Mouse (Mus musculus): ENCODE results near the gene Ttc21a. TPM values are rescaled to one million over a fixed set of nuclear protein-coding genes. Genes with fewer than 3 reads are reported as not detected.

Gene Ttc21a
- 0.16 and 0.42 TPM in 2 replicates for polyA plus RNA-seq (2016; fragmentation: Nextera tagmentation; extraction: Ambion mirVana)

- 2% methylated on average over 40 of the region's 40 CpGs for WGBS
- Histone ChIP-seq H3K36me3 (peaks cover 10% of the 10 kb centered on the region), H3K4me1 (peaks cover 19% of the 10 kb centered on the region), H3K27ac (replicated peaks) (peak within 1 kb of the TSS; percentile 91), H3K9me3 (replicated peaks) (no peaks in the 10 kb centered on the region), H3K27me3 (ENCODE audit: low read depth, poor library complexity, severe bottlenecking) (no peaks in the 10 kb centered on the region), H3K4me3 (peak within 1 kb of the TSS; percentile 84)
- peak; percentile 95 for DNase-seq (ENCODE audit: low spot score)
These were observed at the start of gene Ttc21a, which contains the start of gene Gorasp1 for GRCm38 (mm10) chr9:119937005-119937773. Gene Ttc21a, plus strand, starts transcription at chr9:119937606. Gene Gorasp1, minus strand, starts transcription at chr9:119937565.

- WGBS = 21% methylated on average over 2 of the region's 2 CpGs
- no peaks in the 10 kb centered on the region for H3K9me3 ChIP-seq (replicated peaks)
- H3K27me3 ChIP-seq (ENCODE audit: low read depth, poor library complexity, severe bottlenecking) = peaks cover 30% of the 10 kb centered on the region
- peaks cover 22% of the 10 kb centered on the region for H3K4me1 ChIP-seq
- peak; percentile 65 for DNase-seq (ENCODE audit: low spot score)
- 0 out of 2 replicates have a peak overlapping the region, but pooled peaks have one; percentile 52 for H3K27ac ChIP-seq (replicated peaks)
- no peaks in the 10 kb centered on the region for H3K36me3 ChIP-seq
- no peak overlapping the region for H3K4me3 ChIP-seq
These were observed 48.6 kb upstream of the Ttc21a start for GRCm38 (mm10) chr9:119888843-119889246.

- Histone ChIP-seq H3K27ac (replicated peaks) (0 out of 2 replicates have a peak overlapping the region, but pooled peaks have one; percentile 52), H3K4me1 (peaks cover 28% of the 10 kb centered on the region), H3K4me3 (no peak overlapping the region), H3K27me3 (ENCODE audit: low read depth, poor library complexity, severe bottlenecking) (peaks cover 30% of the 10 kb centered on the region), H3K36me3 (no peaks in the 10 kb centered on the region), H3K9me3 (replicated peaks) (no peaks in the 10 kb centered on the region)
- WGBS = 73% methylated on average over 9 of the region's 9 CpGs
- no peak for DNase-seq (ENCODE audit: low spot score)
These were observed 48.0 kb upstream of the Ttc21a start for GRCm38 (mm10) chr9:119889446-119889845.

GRCm38 (mm10) chr9:119890692-119891091 is 46.7 kb upstream of the Ttc21a start:
- Histone ChIP-seq H3K27me3 (ENCODE audit: low read depth, poor library complexity, severe bottlenecking) (peaks cover 30% of the 10 kb centered on the region), H3K36me3 (no peaks in the 10 kb centered on the region), H3K9me3 (replicated peaks) (no peaks in the 10 kb centered on the region), H3K27ac (replicated peaks) (no peak overlapping the region), H3K4me1 (peaks cover 38% of the 10 kb centered on the region), H3K4me3 (no peak overlapping the region)
- WGBS = 48% methylated on average over 2 of the region's 2 CpGs
- peak; percentile 19 for DNase-seq (ENCODE audit: low spot score)

GRCm38 (mm10) chr9:119893881-119894280 is 43.5 kb upstream of the Ttc21a start:
- H3K36me3 ChIP-seq = no peaks in the 10 kb centered on the region
- peaks cover 35% of the 10 kb centered on the region for H3K4me1 ChIP-seq
- peak overlapping the region; percentile 99; the same call in 1 of the 2 replicates for H3K4me3 ChIP-seq
- H3K9me3 ChIP-seq (replicated peaks) = no peaks in the 10 kb centered on the region
- DNase-seq (ENCODE audit: low spot score) = no peak
- peaks cover 20% of the 10 kb centered on the region for H3K27me3 ChIP-seq (ENCODE audit: low read depth, poor library complexity, severe bottlenecking)
- 89% methylated on average over 5 of the region's 5 CpGs for WGBS
- no peak overlapping the region; the same call in 1 of the 2 replicates for H3K27ac ChIP-seq (replicated peaks)

- H3K27ac ChIP-seq (replicated peaks) = peak within 1 kb of the TSS; percentile 93
- H3K27me3 ChIP-seq (ENCODE audit: low read depth, poor library complexity, severe bottlenecking) = peaks cover 20% of the 10 kb centered on the region
- peak; percentile 99 for DNase-seq (ENCODE audit: low spot score)
- no peaks in the 10 kb centered on the region for H3K36me3 ChIP-seq
- peak within 1 kb of the TSS; percentile 99 for H3K4me3 ChIP-seq
- no peaks in the 10 kb centered on the region for H3K9me3 ChIP-seq (replicated peaks)
- H3K4me1 ChIP-seq = peaks cover 29% of the 10 kb centered on the region
- WGBS = 5% methylated on average over 34 of the region's 34 CpGs
These were observed 42.9 kb upstream of the Ttc21a start, which contains the start of gene Wdr48 for GRCm38 (mm10) chr9:119894339-119895009. Gene Wdr48, plus strand, starts transcription at chr9:119894878.

- Histone ChIP-seq H3K27me3 (ENCODE audit: low read depth, poor library complexity, severe bottlenecking) (peaks cover 19% of the 10 kb centered on the region), H3K4me3 (peak overlapping the region; percentile 99), H3K27ac (replicated peaks) (peak overlapping the region; percentile 93), H3K4me1 (peaks cover 24% of the 10 kb centered on the region), H3K36me3 (no peaks in the 10 kb centered on the region), H3K9me3 (replicated peaks) (no peaks in the 10 kb centered on the region)
- 2% methylated on average over 57 of the region's 71 CpGs for WGBS
- DNase-seq (ENCODE audit: low spot score) = no peak
These were observed 42.2 kb upstream of the Ttc21a start for GRCm38 (mm10) chr9:119895040-119895721.

- H3K4me3 ChIP-seq = no peak overlapping the region
- H3K27me3 ChIP-seq (ENCODE audit: low read depth, poor library complexity, severe bottlenecking) = no peaks in the 10 kb centered on the region
- peaks cover 18% of the 10 kb centered on the region for H3K4me1 ChIP-seq
- no peak for DNase-seq (ENCODE audit: low spot score)
- WGBS = 85% methylated on average over 2 of the region's 2 CpGs
- H3K27ac ChIP-seq (replicated peaks) = no peak overlapping the region
- H3K36me3 ChIP-seq = peaks cover 29% of the 10 kb centered on the region
- no peaks in the 10 kb centered on the region for H3K9me3 ChIP-seq (replicated peaks)
These were observed 38.0 kb upstream of the Ttc21a start for GRCm38 (mm10) chr9:119899446-119899845.

- Histone ChIP-seq H3K4me3 (no peak overlapping the region), H3K9me3 (replicated peaks) (no peaks in the 10 kb centered on the region), H3K27ac (replicated peaks) (no peak overlapping the region), H3K27me3 (ENCODE audit: low read depth, poor library complexity, severe bottlenecking) (no peaks in the 10 kb centered on the region), H3K36me3 (peaks cover 59% of the 10 kb centered on the region), H3K4me1 (no peaks in the 10 kb centered on the region)
- 86% methylated on average over 12 of the region's 12 CpGs for WGBS
- DNase-seq (ENCODE audit: low spot score) = no peak
These were observed 34.8 kb upstream of the Ttc21a start for GRCm38 (mm10) chr9:119902410-119903151.

- no peaks in the 10 kb centered on the region for H3K27me3 ChIP-seq (ENCODE audit: low read depth, poor library complexity, severe bottlenecking)
- no peak for DNase-seq (ENCODE audit: low spot score)
- H3K4me1 ChIP-seq = no peaks in the 10 kb centered on the region
- H3K4me3 ChIP-seq = no peak overlapping the region
- 95% methylated on average over 3 of the region's 3 CpGs for WGBS
- H3K36me3 ChIP-seq = peaks cover 96% of the 10 kb centered on the region
- H3K27ac ChIP-seq (replicated peaks) = no peak overlapping the region
- no peaks in the 10 kb centered on the region for H3K9me3 ChIP-seq (replicated peaks)
These were observed 28.7 kb upstream of the Ttc21a start for GRCm38 (mm10) chr9:119908708-119909107.

- H3K27me3 ChIP-seq (ENCODE audit: low read depth, poor library complexity, severe bottlenecking) = no peaks in the 10 kb centered on the region
- H3K27ac ChIP-seq (replicated peaks) = no peak overlapping the region
- H3K4me1 ChIP-seq = no peaks in the 10 kb centered on the region
- no peaks in the 10 kb centered on the region for H3K9me3 ChIP-seq (replicated peaks)
- 81% methylated on average over 3 of the region's 3 CpGs for WGBS
- DNase-seq (ENCODE audit: low spot score) = no peak
- no peak overlapping the region for H3K4me3 ChIP-seq
- H3K36me3 ChIP-seq = peaks cover 96% of the 10 kb centered on the region
These were observed 27.5 kb upstream of the Ttc21a start for GRCm38 (mm10) chr9:119909931-119910330.

All from midbrain, embryonic 10.5 days (tissue).